Mouse (Mus musculus): ENCODE results near the gene Ano4. TPM values are rescaled to one million over a fixed set of nuclear protein-coding genes. Genes with fewer than 3 reads are reported as not detected.
"Not testable (repeated sequence)": the region's sequence is repeated elsewhere in the genome, so short reads cannot be mapped to it uniquely, and the experiment has no call there.

The Ano4 gene
- total RNA-seq, 1 experiment: 0.80 TPM

DNA sequence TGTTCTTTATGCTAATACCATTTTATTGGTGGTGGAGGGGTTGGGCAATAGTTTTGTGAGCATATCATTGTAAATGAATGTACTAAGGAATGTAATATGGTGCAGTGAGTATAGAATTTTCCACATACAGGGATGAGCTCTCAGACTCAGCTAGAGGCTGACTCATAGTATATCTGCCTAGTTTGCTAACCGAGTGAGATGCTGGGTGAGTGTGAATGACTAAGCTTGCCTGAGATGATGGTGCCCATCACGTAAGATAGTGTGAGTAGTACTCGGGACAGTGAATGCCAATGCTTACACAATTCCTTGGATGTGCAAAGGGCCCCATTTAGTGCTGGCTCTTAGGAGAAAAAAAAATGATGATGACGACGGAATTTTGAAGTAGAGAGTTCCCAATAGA, 267.1 kb downstream of the Ano4 start:
- Histone ChIP-seq H3K9me3 (ENCODE audit: control insufficient read depth, insufficient read depth, low read depth, low read length) (no peaks in the 10 kb centered on the region), H3K27ac (ENCODE audit: insufficient read depth, low read depth, low read length, poor library complexity, severe bottlenecking) (no peak overlapping the region), H3K4me1 (ENCODE audit: control insufficient read depth in 2 of 2, insufficient read depth in 2 of 2, low read length in 2 of 2, poor library complexity in 1 of 2) (no peaks in the 10 kb centered on the region), H3K9ac (ENCODE audit: insufficient read depth, low read depth, low read length, poor library complexity, severe bottlenecking) (no peak overlapping the region), H3K36me3 (ENCODE audit: control insufficient read depth, insufficient read depth, low read length, poor library complexity, severe bottlenecking) (no peaks in the 10 kb centered on the region), H3K4me3 (ENCODE audit: insufficient read depth in 1 of 2, low read depth in 1 of 2, low read length in 2 of 2, poor library complexity in 1 of 2, severe bottlenecking in 1 of 2) (no peak overlapping the region)
- no peak for DNase-seq (ENCODE audit: low read depth, low spot score)
- in situ Hi-C loops (cut with MboI; ENCODE audit: low sequenced_read_pairs in 2 of 2, unreplicated experiment in 2 of 2): no loop called here
- TF ChIP-seq HCFC1 (IDR thresholded peaks at IDR 0.05; ENCODE audit: borderline replicate concordance, insufficient read depth, low read length) (no peak), ZNF384 (IDR thresholded peaks at IDR 0.05; ENCODE audit: low read depth, low read length) (no peak), ZC3H11A (IDR thresholded peaks at IDR 0.05; ENCODE audit: borderline replicate concordance, low read depth, low read length) (no peak), CHD2 (IDR thresholded peaks at IDR 0.05; ENCODE audit: low read depth, low read length) (no peak), MAFK (IDR thresholded peaks at IDR 0.05; ENCODE audit: insufficient read depth, low read depth, low read length) (no peak)

GRCm38 (mm10) chr10:89055891-89056290, 288.7 kb downstream of the Ano4 start:
- no peak overlapping the region for H3K27ac ChIP-seq (ENCODE audit: insufficient read depth, low read depth, low read length, poor library complexity, severe bottlenecking)
- H3K4me3 ChIP-seq (ENCODE audit: insufficient read depth in 1 of 2, low read depth in 1 of 2, low read length in 2 of 2, poor library complexity in 1 of 2, severe bottlenecking in 1 of 2): no peak overlapping the region
- no peak for DNase-seq (ENCODE audit: low read depth, low spot score)
- no peaks in the 10 kb centered on the region for H3K36me3 ChIP-seq (ENCODE audit: control insufficient read depth, insufficient read depth, low read length, poor library complexity, severe bottlenecking)
- TF ChIP-seq ZNF384 (IDR thresholded peaks at IDR 0.05; ENCODE audit: low read depth, low read length) (no peak), CHD2 (IDR thresholded peaks at IDR 0.05; ENCODE audit: low read depth, low read length) (no peak), HCFC1 (IDR thresholded peaks at IDR 0.05; ENCODE audit: borderline replicate concordance, insufficient read depth, low read length) (no peak), ZC3H11A (IDR thresholded peaks at IDR 0.05; ENCODE audit: borderline replicate concordance, low read depth, low read length) (no peak), MAFK (IDR thresholded peaks at IDR 0.05; ENCODE audit: insufficient read depth, low read depth, low read length) (no peak)
- in situ Hi-C loops (cut with MboI; ENCODE audit: low sequenced_read_pairs in 2 of 2, unreplicated experiment in 2 of 2): no loop called here
- H3K9me3 ChIP-seq (ENCODE audit: control insufficient read depth, insufficient read depth, low read depth, low read length): no peaks in the 10 kb centered on the region
- no peaks in the 10 kb centered on the region for H3K4me1 ChIP-seq (ENCODE audit: control insufficient read depth in 2 of 2, insufficient read depth in 2 of 2, low read length in 2 of 2, poor library complexity in 1 of 2)
- no peak overlapping the region for H3K9ac ChIP-seq (ENCODE audit: insufficient read depth, low read depth, low read length, poor library complexity, severe bottlenecking)

DNA sequence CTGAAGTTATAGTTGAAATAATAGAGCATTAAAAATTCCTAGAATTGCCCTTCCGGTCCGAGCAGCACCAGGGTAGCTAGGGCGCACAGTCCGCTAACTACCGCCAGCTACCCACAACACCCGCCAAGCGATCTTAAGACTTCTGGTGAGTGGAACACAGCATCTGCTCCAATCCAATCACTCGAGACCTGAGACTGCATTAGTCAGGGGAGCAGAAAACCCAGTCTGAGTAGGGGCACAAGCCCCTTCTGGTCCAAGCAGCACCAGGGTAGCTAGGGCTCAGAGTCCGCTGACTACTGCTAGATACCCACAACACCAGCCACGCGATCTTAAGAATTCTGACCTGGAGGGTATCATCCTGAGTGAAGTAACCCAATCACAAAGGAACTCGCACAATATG, 299.6 kb downstream of the Ano4 start:
- H3K4me1 ChIP-seq (ENCODE audit: control insufficient read depth in 2 of 2, insufficient read depth in 2 of 2, low read length in 2 of 2, poor library complexity in 1 of 2); H3K27ac ChIP-seq (ENCODE audit: insufficient read depth, low read depth, low read length, poor library complexity, severe bottlenecking); H3K36me3 ChIP-seq (ENCODE audit: control insufficient read depth, insufficient read depth, low read length, poor library complexity, severe bottlenecking); H3K9ac ChIP-seq (ENCODE audit: insufficient read depth, low read depth, low read length, poor library complexity, severe bottlenecking); H3K9me3 ChIP-seq (ENCODE audit: control insufficient read depth, insufficient read depth, low read depth, low read length); in situ Hi-C loops (cut with MboI; ENCODE audit: low sequenced_read_pairs in 2 of 2, unreplicated experiment in 2 of 2): not testable (repeated sequence)
- peak overlapping the region; percentile 12 to 36; a peak in 1 of 4 replicates for H3K4me3 ChIP-seq (ENCODE audit: insufficient read depth in 1 of 2, low read depth in 1 of 2, low read length in 2 of 2, poor library complexity in 1 of 2, severe bottlenecking in 1 of 2)
- DNase-seq (ENCODE audit: low read depth, low spot score): peak; percentile 24

DNA sequence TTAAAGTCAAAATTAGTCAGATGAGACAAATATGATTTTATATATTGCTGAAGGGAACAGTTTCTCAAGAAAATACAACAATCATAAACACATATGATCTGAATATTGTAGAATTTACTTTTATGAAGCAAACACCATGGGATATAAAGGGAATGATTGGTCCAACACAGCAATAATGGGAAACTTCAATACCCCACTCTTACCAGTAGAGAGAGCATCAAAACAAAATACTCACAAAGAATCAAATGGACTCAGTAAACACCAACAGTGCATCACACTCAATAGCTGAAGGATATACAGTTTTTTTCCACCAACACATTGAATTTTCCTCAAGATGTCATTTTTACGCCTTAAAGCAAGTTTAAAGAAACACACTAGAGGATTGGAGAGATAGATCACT, 300.4 kb downstream of the Ano4 start:
- DNase-seq (ENCODE audit: low read depth, low spot score): no peak
- no peaks in the 10 kb centered on the region for H3K4me1 ChIP-seq (ENCODE audit: control insufficient read depth in 2 of 2, insufficient read depth in 2 of 2, low read length in 2 of 2, poor library complexity in 1 of 2)
- H3K9me3 ChIP-seq (ENCODE audit: control insufficient read depth, insufficient read depth, low read depth, low read length): no peaks in the 10 kb centered on the region
- no peak overlapping the region for H3K27ac ChIP-seq (ENCODE audit: insufficient read depth, low read depth, low read length, poor library complexity, severe bottlenecking)
- H3K9ac ChIP-seq (ENCODE audit: insufficient read depth, low read depth, low read length, poor library complexity, severe bottlenecking): no peak overlapping the region
- in situ Hi-C loops (cut with MboI; ENCODE audit: low sequenced_read_pairs in 2 of 2, unreplicated experiment in 2 of 2): no loop called here
- H3K4me3 ChIP-seq (ENCODE audit: insufficient read depth in 1 of 2, low read depth in 1 of 2, low read length in 2 of 2, poor library complexity in 1 of 2, severe bottlenecking in 1 of 2): no peak overlapping the region
- H3K36me3 ChIP-seq (ENCODE audit: control insufficient read depth, insufficient read depth, low read length, poor library complexity, severe bottlenecking): no peaks in the 10 kb centered on the region
- no peak for TF ChIP-seq ZC3H11A (IDR thresholded peaks at IDR 0.05; ENCODE audit: borderline replicate concordance, low read depth, low read length)
- TF ChIP-seq ZNF384 (IDR thresholded peaks at IDR 0.05; ENCODE audit: low read depth, low read length): no peak
- no peak for TF ChIP-seq HCFC1 (IDR thresholded peaks at IDR 0.05; ENCODE audit: borderline replicate concordance, insufficient read depth, low read length)
- no peak for TF ChIP-seq MAFK (IDR thresholded peaks at IDR 0.05; ENCODE audit: insufficient read depth, low read depth, low read length)

GRCm38 (mm10) chr10:89018926-89019325, 325.6 kb downstream of the Ano4 start:
- no peaks in the 10 kb centered on the region for H3K36me3 ChIP-seq (ENCODE audit: control insufficient read depth, insufficient read depth, low read length, poor library complexity, severe bottlenecking)
- H3K27ac ChIP-seq (ENCODE audit: insufficient read depth, low read depth, low read length, poor library complexity, severe bottlenecking): no peak overlapping the region
- TF ChIP-seq ZC3H11A (IDR thresholded peaks at IDR 0.05; ENCODE audit: borderline replicate concordance, low read depth, low read length) (no peak), ZNF384 (IDR thresholded peaks at IDR 0.05; ENCODE audit: low read depth, low read length) (no peak), HCFC1 (IDR thresholded peaks at IDR 0.05; ENCODE audit: borderline replicate concordance, insufficient read depth, low read length) (no peak), MAFK (IDR thresholded peaks at IDR 0.05; ENCODE audit: insufficient read depth, low read depth, low read length) (no peak)
- no peak overlapping the region for H3K4me3 ChIP-seq (ENCODE audit: insufficient read depth in 1 of 2, low read depth in 1 of 2, low read length in 2 of 2, poor library complexity in 1 of 2, severe bottlenecking in 1 of 2)
- no peak for DNase-seq (ENCODE audit: low read depth, low spot score)
- in situ Hi-C loops (cut with MboI; ENCODE audit: low sequenced_read_pairs in 2 of 2, unreplicated experiment in 2 of 2): no loop called here
- H3K4me1 ChIP-seq (ENCODE audit: control insufficient read depth in 2 of 2, insufficient read depth in 2 of 2, low read length in 2 of 2, poor library complexity in 1 of 2): no peaks in the 10 kb centered on the region
- no peaks in the 10 kb centered on the region for H3K9me3 ChIP-seq (ENCODE audit: control insufficient read depth, insufficient read depth, low read depth, low read length)
- no peak overlapping the region for H3K9ac ChIP-seq (ENCODE audit: insufficient read depth, low read depth, low read length, poor library complexity, severe bottlenecking)
